Mouse (Mus musculus) R1 (cell line): ENCODE results near the gene Zgrf1.
A peak's percentile ranks its signal among the peaks of the same experiment; 100 is the strongest.

Source experiments
- DNase-seq: peaks from one replicate; pipeline ENCODE4 v3.0.0-alpha.2; 2018; ENCODE audit warnings: low read depth, low spot score

The Zgrf1 gene

GRCm38 (mm10) chr3:127639875-127640761 lies 86.8 kb downstream of the Zgrf1 start:
- DNase-seq, result peak; percentile 72

GRCm38 (mm10) chr3:127640762-127641700 lies 87.7 kb downstream of the Zgrf1 start:
- peak; percentile 13 for DNase-seq

- DNase-seq, result no peak
These were observed 88.9 kb downstream of the Zgrf1 start for GRCm38 (mm10) chr3:127642211-127642610.

DNA sequence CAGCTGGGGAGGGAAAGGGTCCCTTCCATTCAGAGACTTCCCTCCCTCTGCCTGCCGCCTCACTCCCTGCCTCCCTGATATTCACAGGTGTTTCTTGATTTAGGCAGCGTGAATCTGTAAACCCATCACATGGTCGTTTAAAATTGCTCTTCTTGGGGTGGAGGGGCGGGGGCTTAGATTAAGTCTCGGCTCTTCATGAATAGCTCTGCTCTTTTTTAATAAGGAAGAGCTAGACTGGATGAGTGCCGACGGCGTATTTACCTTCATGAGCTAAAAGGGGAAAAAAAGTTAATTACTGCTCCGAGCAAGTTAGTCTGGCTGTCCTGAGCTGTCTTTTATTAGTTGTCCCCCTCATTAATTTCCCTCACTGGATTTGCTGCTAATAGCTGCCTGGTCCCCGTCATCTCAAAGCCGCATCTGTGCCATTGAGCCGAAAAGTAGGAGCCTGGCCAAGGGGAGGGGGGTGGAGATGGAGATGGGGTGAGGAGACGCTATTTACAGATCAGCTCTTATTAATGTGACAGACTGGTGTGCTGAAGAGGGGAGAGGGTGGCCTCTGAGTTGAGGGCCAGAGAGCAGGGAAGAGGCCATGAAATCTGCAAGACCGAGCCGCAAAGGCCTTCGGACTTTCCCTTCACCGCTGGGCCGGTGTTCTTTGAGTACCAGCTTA lies 93.0 kb downstream of the Zgrf1 start:
- DNase-seq, result no peak

DNA sequence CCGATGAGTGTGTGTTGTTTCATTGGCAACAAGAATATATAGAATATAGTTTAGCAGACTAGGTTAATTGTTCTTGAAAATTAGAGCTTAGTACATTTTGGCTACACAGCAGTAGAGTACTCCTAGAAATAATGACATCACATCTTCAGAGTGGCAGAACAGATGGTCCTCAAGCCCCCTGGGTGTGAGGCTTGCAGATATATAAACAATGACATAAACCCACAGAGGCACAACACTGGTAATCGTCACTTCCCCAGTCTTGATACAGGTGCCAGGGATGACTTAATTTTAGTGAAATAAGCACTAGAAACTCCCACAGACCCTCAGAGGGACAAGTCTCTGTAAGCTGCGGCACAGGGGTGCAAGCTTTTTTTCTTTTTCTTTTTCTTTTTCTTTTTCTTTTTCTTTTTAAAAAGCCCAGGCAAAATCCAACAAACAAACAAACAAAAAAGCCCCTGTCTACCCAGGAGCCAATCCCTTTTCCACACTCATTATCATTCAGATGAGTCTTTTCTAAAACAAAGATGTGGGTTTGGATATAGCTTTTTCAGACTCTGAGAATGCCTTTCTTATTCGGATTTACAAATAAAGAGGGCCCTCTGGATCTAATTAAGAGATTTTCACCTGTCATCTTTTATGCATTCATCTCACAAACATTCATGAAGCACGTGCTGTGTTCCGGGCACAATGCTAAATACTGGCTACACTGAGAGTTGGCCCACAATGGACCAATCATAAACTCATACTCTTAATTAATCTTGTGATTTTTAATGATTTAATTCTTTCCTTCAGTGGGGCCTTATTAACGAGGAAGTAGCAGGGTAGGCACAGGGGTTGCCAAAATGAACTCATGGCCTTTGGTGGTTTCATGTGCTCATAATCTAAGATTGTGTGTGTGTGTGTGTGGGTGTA lies 98.7 kb downstream of the Zgrf1 start:
- no peak for DNase-seq

DNA sequence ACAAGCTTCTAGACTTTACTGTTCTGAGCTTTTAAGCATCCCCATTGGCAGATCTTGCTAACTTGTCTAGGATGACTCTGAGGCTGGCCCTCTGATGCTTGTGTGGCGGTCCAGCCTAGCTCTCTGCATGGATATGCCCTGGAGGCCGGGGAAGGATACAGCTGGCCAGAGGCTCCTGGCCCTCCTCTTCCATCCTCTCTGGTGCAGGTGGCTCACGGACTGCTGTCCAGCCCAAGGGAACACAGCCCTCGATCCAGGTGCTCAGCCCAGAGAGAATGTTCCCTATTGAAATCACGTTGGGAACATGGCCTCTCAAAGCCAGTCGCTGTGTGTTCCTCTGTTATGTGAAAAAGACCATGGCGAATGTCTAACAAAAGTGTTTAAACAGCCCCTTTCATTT lies 107.4 kb downstream of the Zgrf1 start:
- DNase-seq, result no peak

- DNase-seq, result no peak
These were observed 108.6 kb downstream of the Zgrf1 start for GRCm38 (mm10) chr3:127661646-127662531.
